Mouse (Mus musculus): ENCODE data around the gene Fam166b. TPM values are rescaled to one million over a fixed set of nuclear protein-coding genes. Genes with fewer than 3 reads are reported as not detected.

Gene Fam166b
- total and polyA plus RNA-seq, 3 experiments = 0.52 TPM; not detected in 2

GRCm38 (mm10) chr4:43380951-43381350, 48.0 kb downstream of the Fam166b start:
- DNase-seq = no peak

GRCm38 (mm10) chr4:43379601-43380000, 49.3 kb downstream of the Fam166b start:
- DNase-seq = no peak

Other genes starting within 250 kb of the Fam166b start
- gene Atp8b5, start 162.0 kb downstream of the Fam166b start, total RNA-seq (2021) = under 1 TPM; 0.37 to 0.45 TPM
- 0.15 and 0.21 TPM in 2 replicates for gene Atp8b5, start 162.0 kb downstream of the Fam166b start, polyA plus RNA-seq (2012; rRNA removed)
- 10 to 100 TPM; 38.0 to 44.3 TPM for gene Rusc2, start 47.2 kb downstream of the Fam166b start, total RNA-seq (2021)
- gene Rusc2, start 47.2 kb downstream of the Fam166b start, polyA plus RNA-seq (2012; rRNA removed) = 37.9 and 49.6 TPM in 2 replicates
- 10 to 100 TPM; 60.1 to 73.3 TPM for gene Tesk1, start 12.8 kb upstream of the Fam166b start, total RNA-seq (2021)
- gene Tesk1, start 12.8 kb upstream of the Fam166b start, polyA plus RNA-seq (2012; rRNA removed) = 124 and 142 TPM in 2 replicates
- gene Cd72, start 25.5 kb upstream of the Fam166b start, total RNA-seq (2021) = 1 to 10 TPM; 3.0 to 3.3 TPM
- gene Cd72, start 25.5 kb upstream of the Fam166b start, polyA plus RNA-seq (2012; rRNA removed) = 3.3 and 3.7 TPM in 2 replicates
- gene Sit1, start 54.6 kb upstream of the Fam166b start, total RNA-seq (2021) = not detected
- 0.28 and 0.73 TPM in 2 replicates for gene Sit1, start 54.6 kb upstream of the Fam166b start, polyA plus RNA-seq (2012; rRNA removed)
- gene Ccdc107, start 63.8 kb upstream of the Fam166b start, total RNA-seq (2021) = 10 to 100 TPM; 54.5 to 69.2 TPM
- gene Ccdc107, start 63.8 kb upstream of the Fam166b start, polyA plus RNA-seq (2012; rRNA removed) = 376 and 526 TPM in 2 replicates
- gene Arhgef39, start 70.6 kb upstream of the Fam166b start, total RNA-seq (2021) = 1 to 10 TPM; 1.0 to 2.1 TPM
- 4.8 and 6.6 TPM in 2 replicates for gene Arhgef39, start 70.6 kb upstream of the Fam166b start, polyA plus RNA-seq (2012; rRNA removed)
- under 1 TPM; 0.17 to 0.28 TPM for gene Car9, start 77.8 kb upstream of the Fam166b start, total RNA-seq (2021)
- gene Car9, start 77.8 kb upstream of the Fam166b start, polyA plus RNA-seq (2012; rRNA removed) = 0.57 and 1.4 TPM in 2 replicates
- 100 to 1,000 TPM in 1 of 2 experiments, 10 to 100 TPM in 1; 43.3 to 120 TPM for gene Tpm2, start 94.6 kb upstream of the Fam166b start, total RNA-seq (2021)
- gene Tpm2, start 94.6 kb upstream of the Fam166b start, polyA plus RNA-seq (2012; rRNA removed) = 21.1 and 34.6 TPM in 2 replicates
- 100 to 1,000 TPM; 123 to 178 TPM for gene Creb3, start 133.2 kb upstream of the Fam166b start, total RNA-seq (2021)
- gene Creb3, start 133.2 kb upstream of the Fam166b start, polyA plus RNA-seq (2012; rRNA removed) = 178 and 207 TPM in 2 replicates
- gene Tln1, start 133.6 kb upstream of the Fam166b start, total RNA-seq (2021) = 100 to 1,000 TPM; 167 to 207 TPM
- gene Tln1, start 133.6 kb upstream of the Fam166b start, polyA plus RNA-seq (2012; rRNA removed) = 132 and 174 TPM in 2 replicates
- gene Rgp1, start 149.6 kb upstream of the Fam166b start, total RNA-seq (2021) = 10 to 100 TPM; 47.1 to 50.7 TPM
- gene Rgp1, start 149.6 kb upstream of the Fam166b start, polyA plus RNA-seq (2012; rRNA removed) = 50.1 and 57.4 TPM in 2 replicates
- gene Gba2, start 149.7 kb upstream of the Fam166b start, total RNA-seq (2021) = 10 to 100 TPM in 1 of 2 experiments, 1 to 10 TPM in 1; 6.8 to 13.0 TPM
- 13.4 and 13.9 TPM in 2 replicates for gene Gba2, start 149.7 kb upstream of the Fam166b start, polyA plus RNA-seq (2012; rRNA removed)
- 1 to 10 TPM; 1.2 to 3.0 TPM for gene Msmp, start 155.4 kb upstream of the Fam166b start, total RNA-seq (2021)
- 0.94 and 1.5 TPM in 2 replicates for gene Msmp, start 155.4 kb upstream of the Fam166b start, polyA plus RNA-seq (2012; rRNA removed)
- gene Npr2, start 202.8 kb upstream of the Fam166b start, total RNA-seq (2021) = 10 to 100 TPM; 23.3 to 36.1 TPM
- gene Npr2, start 202.8 kb upstream of the Fam166b start, polyA plus RNA-seq (2012; rRNA removed) = 34.1 and 38.0 TPM in 2 replicates
- gene Spag8, start 224.5 kb upstream of the Fam166b start, total RNA-seq (2021) = under 1 TPM; 0.26 to 0.45 TPM
- gene Spag8, start 224.5 kb upstream of the Fam166b start, polyA plus RNA-seq (2012; rRNA removed) = 1.2 and 2.2 TPM in 2 replicates
- gene Hint2, start 227.3 kb upstream of the Fam166b start, total RNA-seq (2021) = 10 to 100 TPM; 48.8 to 96.9 TPM
- gene Hint2, start 227.3 kb upstream of the Fam166b start, polyA plus RNA-seq (2012; rRNA removed) = 78.7 and 106 TPM in 2 replicates
- gene Tmem8b, start 239.8 kb upstream of the Fam166b start, total RNA-seq (2021) = 1 to 10 TPM; 4.6 to 5.0 TPM
- gene Tmem8b, start 239.8 kb upstream of the Fam166b start, polyA plus RNA-seq (2012; rRNA removed) = 14.7 and 17.5 TPM in 2 replicates
- under 1 TPM; 0.23 to 0.24 TPM for gene Fam221b, start 240.0 kb upstream of the Fam166b start, total RNA-seq (2021)
- gene Fam221b, start 240.0 kb upstream of the Fam166b start, polyA plus RNA-seq (2012; rRNA removed) = not detected in 2 replicates